Mouse (Mus musculus): ENCODE measurements around the gene Olfr772.
"Not testable (repeated sequence)": the region's sequence is repeated elsewhere in the genome, so short reads cannot be mapped to it uniquely, and the experiment has no call there.

The Olfr772 gene

DNA sequence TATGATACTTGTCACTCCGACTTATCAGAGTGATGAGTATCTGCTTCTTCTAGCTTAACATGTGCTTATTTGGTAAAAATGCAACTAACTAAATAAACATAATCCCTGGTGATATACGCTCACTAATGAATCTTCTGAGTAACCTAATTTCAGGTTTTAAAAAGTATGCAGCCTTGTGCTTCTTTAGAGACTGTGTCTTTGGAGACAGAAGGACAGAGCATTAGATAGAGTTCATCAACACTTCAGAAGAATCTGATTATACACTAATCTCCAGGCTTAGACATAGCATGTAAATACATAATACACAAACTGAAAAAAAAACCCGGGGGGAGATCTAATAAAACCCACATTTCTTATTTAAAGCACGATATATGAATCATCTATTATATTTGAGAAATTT, at the start of gene Olfr772:
TSS of gene Olfr772 (minus strand) at position 101 of the 400 bp plus-strand sequence.
- DNase-seq (ENCODE audit: low spot score) = not testable (repeated sequence)

DNA sequence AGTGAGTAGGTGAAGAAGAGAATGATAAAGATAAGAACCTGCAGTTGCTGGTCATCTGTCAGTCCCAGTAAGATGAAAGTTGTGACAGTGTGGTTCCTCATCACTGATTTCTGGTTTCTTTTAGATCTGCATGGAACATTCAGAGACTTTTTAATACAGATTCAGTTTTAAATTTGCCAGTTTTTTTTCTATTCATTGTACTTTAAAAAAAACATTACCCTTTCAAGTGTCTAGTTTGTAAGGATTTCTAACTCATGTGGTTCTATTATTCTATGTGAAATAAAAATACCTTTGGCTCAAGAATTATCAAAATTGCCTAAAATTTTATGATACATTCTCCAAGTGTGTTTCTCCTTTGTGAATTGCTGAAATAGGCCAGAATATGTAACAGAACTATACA, 9.6 kb upstream of the Olfr772 start, which contains the start of gene Olfr773:
TSS of gene Olfr773 (minus strand) at position 101 of the 400 bp plus-strand sequence.
- DNase-seq (ENCODE audit: low spot score) = not testable (repeated sequence)

DNA sequence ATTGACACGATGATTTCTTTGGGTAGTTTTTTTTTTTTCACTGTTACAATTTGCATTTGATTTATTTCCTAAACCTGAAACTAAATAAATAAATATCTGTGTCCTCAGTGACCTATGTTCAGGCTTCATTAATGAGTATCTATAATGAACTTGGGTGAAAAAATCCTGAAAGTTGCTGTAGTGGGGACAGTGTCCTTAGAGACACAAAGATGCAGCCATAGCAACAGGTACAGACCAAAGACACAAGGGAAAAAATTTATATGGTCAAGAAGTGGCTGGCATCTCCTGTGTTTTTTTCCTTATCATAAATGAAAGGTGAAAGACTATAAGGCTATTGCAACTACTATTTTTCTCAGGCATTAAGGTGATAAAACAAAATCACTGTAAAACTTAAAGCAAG, 13.1 kb downstream of the Olfr772 start, which contains the start of gene Olfr771:
TSS of gene Olfr771 (minus strand) at position 101 of the 400 bp plus-strand sequence.
- no peak for DNase-seq (ENCODE audit: low spot score)

DNA sequence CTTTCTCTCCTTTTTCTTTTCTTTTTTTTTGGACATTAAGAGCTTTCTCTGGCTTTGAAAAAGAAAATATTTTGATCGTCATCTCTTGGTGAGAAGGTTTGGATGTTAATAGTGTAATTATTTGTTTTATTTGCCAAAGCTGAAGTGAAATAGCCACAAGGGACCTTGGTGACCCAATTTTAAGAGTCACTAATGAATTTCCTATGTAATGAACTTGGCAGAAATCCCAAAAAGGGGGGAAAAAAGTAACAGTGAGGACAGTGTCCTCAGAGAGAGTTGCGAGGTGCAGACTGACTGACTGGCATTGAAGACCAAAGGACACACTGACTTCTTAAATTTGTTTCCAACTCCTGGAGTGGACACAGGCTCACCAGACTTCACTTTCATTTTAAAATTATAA, 38.8 kb downstream of the Olfr772 start, which contains the start of gene Olfr770:
TSS of gene Olfr770 (minus strand) at position 101 of the 400 bp plus-strand sequence.
- no peak for DNase-seq (ENCODE audit: low spot score)
